Mouse (Mus musculus) CH12.LX (cell line): ENCODE data around the gene Eefsec. TPM values are rescaled to one million over a fixed set of nuclear protein-coding genes. Genes with fewer than 3 reads are reported as not detected.

Source experiments
- DNase-seq: peaks from one replicate; pipeline ENCODE4 v3.0.0-alpha.2; 2013; ENCODE audit errors: extremely low read depth
- H3K27ac ChIP-seq: 2 replicates; pipeline ENCODE4 v1.5.1; 2012; ENCODE audit warnings: low read depth, mild to moderate bottlenecking, control low read depth, moderate library complexity; ENCODE audit not compliant: insufficient read depth
- H3K27me3 ChIP-seq: replicated peaks from 2 replicates; pipeline ENCODE3; 2012; ENCODE audit warnings: inconsistent platforms
- H3K36me3 ChIP-seq, 2 experiments: replicated peaks in 1 of 2; 2 replicates each; pipeline versions ENCODE3 to v1.6.1; 2012; ENCODE audit warnings: inconsistent platforms in 1 of 2, low read length in 1 of 2, mild to moderate bottlenecking in 1 of 2, mixed read lengths in 1 of 2, moderate library complexity in 1 of 2; ENCODE audit not compliant: control insufficient read depth in 1 of 2, insufficient read depth in 1 of 2
- H3K4me1 ChIP-seq, 2 experiments: 2 replicates each; pipeline ENCODE4 v1.6.1; 2012; ENCODE audit warnings: inconsistent platforms in 1 of 2, moderate library complexity in 1 of 2; ENCODE audit not compliant: insufficient read depth in 2 of 2, control insufficient read depth in 1 of 2
- H3K4me2 ChIP-seq: 2 replicates; pipeline ENCODE4 v1.6.1; 2012; ENCODE audit warnings: low read depth, mild to moderate bottlenecking, control low read depth; ENCODE audit not compliant: poor library complexity, insufficient read depth, severe bottlenecking
- H3K4me3 ChIP-seq, 3 experiments: fragments of 150-350 bp in 1 of 3; sonication (generic) in 1 of 3; replicated peaks in 1 of 3; 2 replicates each; pipeline versions ENCODE3 to v1.5.1; 2011 to 2012; ENCODE audit warnings: low read depth in 2 of 3, low read length in 2 of 3, mild to moderate bottlenecking in 2 of 3, moderate library complexity in 2 of 3, control low read depth in 1 of 3, improper control_type of control experiment in 1 of 3, inconsistent platforms in 1 of 3, mixed read lengths in 1 of 3; ENCODE audit not compliant: poor library complexity in 1 of 3
- H3K79me2 ChIP-seq: replicated peaks from 2 replicates; pipeline ENCODE4 v1.6.1; 2012; ENCODE audit warnings: mild to moderate bottlenecking, moderate library complexity; ENCODE audit not compliant: control insufficient read depth, poor library complexity, insufficient read depth, severe bottlenecking; ENCODE audit errors: extremely low read depth
- H3K9ac ChIP-seq: 2 replicates; pipeline ENCODE4 v1.6.1; 2012; ENCODE audit warnings: low read depth, mild to moderate bottlenecking, control low read depth, moderate library complexity; ENCODE audit not compliant: insufficient read depth
- H3K9me3 ChIP-seq: replicated peaks from 2 replicates; pipeline ENCODE3; 2012; ENCODE audit warnings: low read length, inconsistent platforms, mixed read lengths
- CTCF ChIP-seq, 2 experiments: IDR thresholded peaks in 1 of 2; conservative IDR thresholded peaks in 1 of 2; 2 replicates each; pipeline ENCODE4 v1.5.1; 2011 to 2012; ENCODE audit warnings: low read depth in 2 of 2, low read length in 2 of 2, improper control_type of control experiment in 1 of 2, inconsistent platforms in 1 of 2, mild to moderate bottlenecking in 1 of 2, moderate library complexity in 1 of 2
- E2F4 ChIP-seq: IDR thresholded peaks from 2 replicates; pipeline ENCODE4 v1.6.1; 2011; ENCODE audit warnings: low read depth, low read length, improper control_type of control experiment; ENCODE audit not compliant: insufficient replicate concordance
- HCFC1 ChIP-seq: IDR thresholded peaks from 2 replicates; pipeline ENCODE4 v1.6.1; 2012; ENCODE audit warnings: low read depth, mild to moderate bottlenecking, inconsistent platforms, low read length, improper control_type of control experiment
- IRF4 ChIP-seq: IDR thresholded peaks from 2 replicates; pipeline ENCODE4 v1.6.1; 2014; ENCODE audit warnings: low read depth, mild to moderate bottlenecking, inconsistent platforms, low read length, improper control_type of control experiment
- JUN ChIP-seq: IDR thresholded peaks from 2 replicates; pipeline ENCODE4 v1.6.1; 2011; ENCODE audit warnings: low read depth, mild to moderate bottlenecking, low read length, improper control_type of control experiment, moderate library complexity; ENCODE audit not compliant: insufficient read depth
- MXI1 ChIP-seq: IDR thresholded peaks from 2 replicates; pipeline ENCODE4 v1.6.1; 2011; ENCODE audit warnings: mild to moderate bottlenecking, low read depth, low read length, improper control_type of control experiment
- MYC ChIP-seq: IDR thresholded peaks from 2 replicates; pipeline ENCODE4 v1.6.1; 2011; ENCODE audit warnings: low read depth, mild to moderate bottlenecking, improper control_type of control experiment, low read length
- NELFE ChIP-seq: IDR thresholded peaks from 2 replicates; pipeline ENCODE4 v1.6.1; 2011; ENCODE audit warnings: low read depth, low read length, improper control_type of control experiment
- NRF1 ChIP-seq: IDR thresholded peaks from 2 replicates; pipeline ENCODE4 v1.6.1; 2014; ENCODE audit warnings: low read depth, mild to moderate bottlenecking, inconsistent platforms, low read length, improper control_type of control experiment, moderate library complexity
- PAX5 ChIP-seq: IDR thresholded peaks from 2 replicates; pipeline ENCODE4 v1.6.1; 2012; ENCODE audit warnings: low read length, inconsistent platforms, mixed read lengths
- POLR2A ChIP-seq: IDR thresholded peaks from 2 replicates; pipeline ENCODE4 v1.6.1; 2011; ENCODE audit warnings: low read depth, mild to moderate bottlenecking, improper control_type of control experiment, low read length
- RAD21 ChIP-seq: IDR thresholded peaks from 2 replicates; pipeline ENCODE4 v1.6.1; 2011; ENCODE audit warnings: low read depth, mild to moderate bottlenecking, low read length, improper control_type of control experiment, moderate library complexity
- RCOR1 ChIP-seq: conservative IDR thresholded peaks from 2 replicates; pipeline ENCODE4 v1.6.1; 2012; ENCODE audit warnings: low read depth, mild to moderate bottlenecking, inconsistent platforms, low read length, improper control_type of control experiment
- SIN3A ChIP-seq: IDR thresholded peaks from 2 replicates; pipeline ENCODE4 v1.6.1; 2012; ENCODE audit warnings: low read length, improper control_type of control experiment, inconsistent platforms
- SMC3 ChIP-seq: IDR thresholded peaks from 2 replicates; pipeline ENCODE4 v1.6.1; 2011; ENCODE audit warnings: low read depth, low read length, improper control_type of control experiment
- TBP ChIP-seq: conservative IDR thresholded peaks from 2 replicates; pipeline ENCODE4 v1.6.1; 2011; ENCODE audit warnings: low read depth, low read length, improper control_type of control experiment
- TCF12 ChIP-seq: IDR thresholded peaks from 2 replicates; pipeline ENCODE4 v1.6.1; 2014; ENCODE audit warnings: low read depth, mild to moderate bottlenecking, inconsistent platforms, low read length, improper control_type of control experiment
- ZKSCAN1 ChIP-seq: IDR thresholded peaks from 2 replicates; pipeline ENCODE4 v1.6.1; 2012; ENCODE audit warnings: low read depth, inconsistent platforms, low read length, improper control_type of control experiment, borderline replicate concordance
- ZMIZ1 ChIP-seq: IDR thresholded peaks from 2 replicates; pipeline ENCODE4 v1.6.1; 2012; ENCODE audit warnings: low read depth, mild to moderate bottlenecking, inconsistent platforms, low read length, improper control_type of control experiment
- ZNF384 ChIP-seq: IDR thresholded peaks from 2 replicates; pipeline ENCODE4 v1.6.1; 2012; ENCODE audit warnings: low read depth, low read length, improper control_type of control experiment, inconsistent platforms
- dilution Hi-C: fragments of 300-500 bp; cut with MboI; formaldehyde crosslinking; loops from 2 replicates; pipeline ENCODE4 v1.14.3; 2020; ENCODE audit warnings: low sequenced_read_pairs; ENCODE audit not compliant: extremely low pct_unique_long_range_greater_than_20kb, extremely low pct_ligation_motif_present
- in situ Hi-C: fragments of 300-500 bp; cut with MboI; formaldehyde crosslinking; loops from 3 replicates; pipeline ENCODE4 v1.14.3; 2019; ENCODE audit warnings: low sequenced_read_pairs, low pct_ligation_motif_present, low pct_unique_long_range_greater_than_20kb, mixed read lengths
- polyA plus RNA-seq: library from polyadenylated mRNA; unstranded; fragments of >175 nt; gene quantifications from 2 replicates; pipeline ENCODE4 v1.2.1, GENCODE M21; 2012; ENCODE audit warnings: low read depth; ENCODE audit not compliant: insufficient read length
- total RNA-seq, 2 experiments: library from RNA; depleted of rRNA; stranded (reverse); fragments of 300-350 nt in 1 of 2; fragments of >200 nt in 1 of 2; gene quantifications; 2 replicates each; pipeline ENCODE4 v1.2.3; 2012 to 2014

Gene Eefsec
- total and polyA plus RNA-seq, 3 experiments: 26.2 to 48.8 (median 32.1) TPM

DNA sequence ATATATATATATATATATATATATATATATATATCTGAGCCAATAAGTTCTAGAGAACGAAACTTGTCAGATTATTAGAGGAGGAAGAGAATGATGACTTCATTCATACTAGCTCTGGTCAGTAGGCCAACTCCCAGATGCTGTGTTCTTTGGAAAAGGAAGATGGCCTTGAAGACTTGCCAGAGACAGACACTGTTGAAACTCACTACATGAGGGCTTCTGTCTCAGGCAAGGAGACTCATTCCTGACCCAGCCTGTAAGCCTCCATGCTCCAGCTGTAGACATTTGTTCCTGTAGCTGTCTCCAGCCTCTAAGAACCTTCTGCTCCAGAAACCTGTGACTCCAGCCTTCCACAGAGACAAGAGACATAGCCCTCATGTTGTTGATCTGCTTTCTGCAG is 85.2 kb downstream of the Eefsec start:
- Histone ChIP-seq H3K27ac (no peak overlapping the region), H3K4me1 (0 out of 4 replicates have a peak, but pooled peaks cover 0 to 3% of the 10 kb centered on the region in 2 experiments), H3K27me3 (no peaks in the 10 kb centered on the region), H3K36me3 (peaks cover 9 to 60% of the 10 kb centered on the region in 2 experiments), H3K4me2 (no peak overlapping the region), H3K79me2 (no peaks in the 10 kb centered on the region), H3K4me3 (no peak overlapping the region), H3K9ac (no peak overlapping the region), H3K9me3 (no peaks in the 10 kb centered on the region)
- in situ Hi-C loops (no loop called here), dilution Hi-C loops (no loop called here)
- no peak for DNase-seq
- TF ChIP-seq MXI1: no peak
- no peak for TF ChIP-seq POLR2A
- no peak for TF ChIP-seq RAD21

DNA sequence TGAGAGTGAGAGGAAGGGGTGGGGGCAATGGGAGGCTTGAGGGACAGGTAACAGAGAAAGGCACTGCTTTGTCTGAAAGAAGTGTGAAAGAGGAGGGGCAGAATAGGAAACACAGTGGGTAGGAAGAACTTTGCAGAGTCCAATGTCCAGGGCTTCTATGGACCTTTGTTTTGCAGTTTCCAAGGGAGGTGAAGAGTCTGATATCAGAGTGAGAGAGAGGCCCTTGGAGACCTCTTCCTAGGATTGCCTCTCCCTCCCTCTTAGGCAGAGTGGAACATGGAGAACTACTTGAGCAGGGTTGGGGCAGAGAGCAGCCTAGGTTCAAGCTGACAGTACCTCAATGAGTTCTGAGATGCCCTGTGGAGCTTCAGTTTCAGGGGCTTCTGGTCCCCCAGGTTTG is 88.1 kb downstream of the Eefsec start:
- Histone ChIP-seq H3K4me3 (no peak overlapping the region), H3K36me3 (peaks cover 18 to 74% of the 10 kb centered on the region in 2 experiments), H3K9ac (no peak overlapping the region), H3K9me3 (no peaks in the 10 kb centered on the region), H3K4me1 (no peaks in the 10 kb centered on the region), H3K4me2 (no peak overlapping the region), H3K27ac (no peak overlapping the region), H3K27me3 (no peaks in the 10 kb centered on the region), H3K79me2 (no peaks in the 10 kb centered on the region)
- DNase-seq: no peak
- dilution Hi-C loops (no loop called here), in situ Hi-C loops (no loop called here)
- TF ChIP-seq IRF4 (no peak), E2F4 (no peak), SIN3A (no peak), NELFE (no peak), ZMIZ1 (no peak), ZKSCAN1 (no peak), RCOR1 (no peak), HCFC1 (no peak), PAX5 (no peak), MXI1 (no peak), NRF1 (no peak)

DNA sequence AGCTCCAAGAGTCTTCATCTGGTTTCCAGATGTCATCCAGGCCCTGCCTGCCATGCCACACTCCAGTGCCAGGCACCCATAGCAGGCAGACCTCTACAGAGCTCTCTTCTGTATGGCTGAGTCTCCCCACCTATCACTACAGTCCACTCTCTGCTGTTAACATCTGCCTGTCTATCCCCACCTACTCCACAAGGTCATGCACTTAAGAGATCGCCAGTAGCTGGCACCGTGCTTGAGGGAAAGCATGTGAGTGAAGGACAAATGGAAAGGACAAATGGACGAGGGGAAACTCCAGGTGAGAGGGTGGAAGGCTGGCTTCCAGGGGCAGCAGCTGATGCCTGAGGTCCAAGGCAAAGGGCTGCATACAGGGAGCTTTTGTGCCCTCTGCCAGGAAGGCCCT is 90.5 kb downstream of the Eefsec start:
- H3K9ac ChIP-seq: no peak overlapping the region
- no peak overlapping the region for H3K4me3 ChIP-seq
- H3K4me2 ChIP-seq: no peak overlapping the region
- no peak for TF ChIP-seq E2F4
- TF ChIP-seq TBP: no peak
- no peak for TF ChIP-seq JUN
- no peak for TF ChIP-seq ZNF384
- no peak for TF ChIP-seq MYC
- no peak for TF ChIP-seq TCF12
- no peak for TF ChIP-seq POLR2A
- TF ChIP-seq SMC3: no peak
- TF ChIP-seq SIN3A: no peak
- TF ChIP-seq CTCF (conservative IDR thresholded peaks at IDR 0.05 in 1 of 2, IDR thresholded peaks at IDR 0.05 in 1 of 2; ENCODE audit: low read depth in 2 of 2, low read length in 2 of 2): no peak
- TF ChIP-seq PAX5: no peak
- H3K36me3 ChIP-seq: peaks cover 24 to 85% of the 10 kb centered on the region in 2 experiments
- DNase-seq: no peak
- no peak overlapping the region for H3K27ac ChIP-seq
- in situ Hi-C loops (no loop called here), dilution Hi-C loops (no loop called here)
- H3K4me1 ChIP-seq: no peaks in the 10 kb centered on the region
- no peaks in the 10 kb centered on the region for H3K79me2 ChIP-seq
- no peaks in the 10 kb centered on the region for H3K27me3 ChIP-seq
- H3K9me3 ChIP-seq: no peaks in the 10 kb centered on the region
